Mouse (Mus musculus) adrenal gland, adult 8-10 months (tissue): ENCODE results near the gene Bbip1. TPM values are rescaled to one million over a fixed set of nuclear protein-coding genes. Genes with fewer than 3 reads are reported as not detected.

Experiments
- DNase-seq: peaks from one replicate; pipeline ENCODE4 v3.0.0; 2022
- total RNA-seq, 4 experiments: library from RNA; stranded (reverse); gene quantifications; 2 replicates each; pipeline ENCODE4 v1.2.4; 2022

Gene Bbip1
- total RNA-seq, 4 experiments from 2014 or later = 21.2 to 30.7 (median 26.0) TPM

DNA sequence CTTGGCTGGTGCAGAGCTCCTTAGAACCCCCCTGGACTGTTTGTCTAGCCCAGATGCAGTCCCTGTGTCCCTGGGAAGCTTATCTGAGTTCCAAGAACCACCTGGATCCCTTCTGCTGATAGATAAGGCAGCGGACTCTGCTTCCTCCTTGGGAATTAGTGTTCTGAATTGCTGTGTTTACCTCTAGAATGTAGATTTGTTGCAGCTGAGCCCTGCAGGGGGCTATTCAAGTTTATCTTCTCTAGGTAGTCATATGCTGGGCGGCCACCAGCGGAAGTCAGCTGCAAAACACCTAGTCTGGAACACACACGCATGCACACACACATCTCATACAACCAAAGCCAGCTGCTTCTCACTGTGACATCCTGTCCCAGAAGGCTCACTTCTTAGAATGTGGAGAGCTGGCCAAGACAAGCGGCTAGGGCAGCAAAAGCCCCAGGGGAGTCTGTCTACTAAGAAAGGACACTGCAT lies 53.6 kb downstream of the Bbip1 start:
- DNase-seq = no peak

DNA sequence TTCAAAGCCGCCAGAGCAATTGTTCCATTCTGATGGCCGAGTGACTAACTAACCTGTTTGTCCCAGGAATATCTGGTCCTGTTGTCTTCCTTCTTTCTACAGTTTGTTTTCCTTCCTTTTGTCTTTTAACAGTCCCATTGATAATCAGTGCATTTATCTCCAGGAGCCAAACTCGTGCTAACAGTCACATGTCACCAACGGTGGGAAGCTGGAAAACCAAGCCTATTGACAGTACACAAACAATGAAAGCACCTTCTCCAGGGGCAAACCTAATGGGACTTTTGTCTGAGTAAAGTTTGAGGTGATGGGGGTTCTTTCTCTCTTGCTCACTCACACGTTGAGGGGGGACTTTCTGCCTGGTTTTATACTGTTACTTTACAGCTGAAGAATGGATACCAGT lies 54.2 kb downstream of the Bbip1 start:
- DNase-seq = no peak

DNA sequence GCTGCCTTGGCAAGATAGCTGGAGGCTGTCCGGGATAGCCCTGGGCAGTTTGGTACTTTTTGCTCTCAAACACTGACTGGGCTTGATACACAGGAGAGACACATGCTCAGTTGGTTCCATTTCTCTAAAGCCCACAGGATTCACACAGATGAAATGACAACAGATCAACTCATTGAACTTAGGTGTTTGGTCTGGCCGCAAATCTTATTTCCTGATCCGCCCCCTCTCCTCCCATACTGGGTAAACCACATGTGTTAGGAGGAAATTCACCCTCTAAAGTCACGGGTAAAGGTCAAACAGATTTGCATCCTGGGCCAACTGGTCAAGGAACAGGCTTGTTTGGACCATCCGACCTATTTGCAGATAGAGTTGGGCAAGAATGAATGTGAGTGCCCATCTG lies 54.9 kb downstream of the Bbip1 start:
- DNase-seq = no peak

DNA sequence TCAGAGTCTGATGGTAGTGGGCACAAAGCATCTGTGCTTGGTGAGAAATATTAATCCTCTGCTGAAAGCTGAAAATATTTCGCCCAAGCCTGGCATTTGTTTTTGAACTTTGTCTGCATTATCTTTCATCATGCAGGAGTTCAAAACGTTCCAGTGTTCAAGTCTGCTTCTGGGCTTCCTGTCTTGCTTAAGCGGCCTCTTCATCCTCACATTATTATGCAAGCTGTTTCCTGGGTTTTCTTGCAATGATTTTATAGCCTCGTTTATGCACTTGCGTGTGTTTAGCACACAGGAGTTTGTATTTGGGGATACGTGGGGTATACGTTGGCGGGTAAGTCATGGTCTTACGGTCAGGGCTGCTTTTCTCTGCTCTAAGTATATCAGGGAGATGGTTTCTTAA lies 56.1 kb downstream of the Bbip1 start:
- DNase-seq = no peak

DNA sequence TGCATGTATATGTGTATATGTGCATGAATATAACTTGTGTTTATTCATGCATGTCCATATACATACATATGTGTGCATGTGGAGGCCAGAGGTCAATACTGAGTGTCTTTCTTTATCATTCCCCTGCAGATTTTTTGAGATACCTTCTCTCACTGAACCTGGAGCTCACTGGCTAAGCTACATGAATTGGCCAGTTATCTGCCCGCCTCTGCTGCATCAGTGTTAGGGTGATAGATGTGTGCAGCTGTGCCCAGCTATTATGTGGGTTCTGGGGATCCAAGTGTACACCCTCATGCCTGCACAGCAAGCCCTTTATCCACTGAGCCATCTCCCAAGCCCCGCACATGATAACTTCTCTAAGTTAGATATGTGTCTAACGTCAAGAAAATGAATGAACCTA lies 56.6 kb downstream of the Bbip1 start:
- DNase-seq = no peak

DNA sequence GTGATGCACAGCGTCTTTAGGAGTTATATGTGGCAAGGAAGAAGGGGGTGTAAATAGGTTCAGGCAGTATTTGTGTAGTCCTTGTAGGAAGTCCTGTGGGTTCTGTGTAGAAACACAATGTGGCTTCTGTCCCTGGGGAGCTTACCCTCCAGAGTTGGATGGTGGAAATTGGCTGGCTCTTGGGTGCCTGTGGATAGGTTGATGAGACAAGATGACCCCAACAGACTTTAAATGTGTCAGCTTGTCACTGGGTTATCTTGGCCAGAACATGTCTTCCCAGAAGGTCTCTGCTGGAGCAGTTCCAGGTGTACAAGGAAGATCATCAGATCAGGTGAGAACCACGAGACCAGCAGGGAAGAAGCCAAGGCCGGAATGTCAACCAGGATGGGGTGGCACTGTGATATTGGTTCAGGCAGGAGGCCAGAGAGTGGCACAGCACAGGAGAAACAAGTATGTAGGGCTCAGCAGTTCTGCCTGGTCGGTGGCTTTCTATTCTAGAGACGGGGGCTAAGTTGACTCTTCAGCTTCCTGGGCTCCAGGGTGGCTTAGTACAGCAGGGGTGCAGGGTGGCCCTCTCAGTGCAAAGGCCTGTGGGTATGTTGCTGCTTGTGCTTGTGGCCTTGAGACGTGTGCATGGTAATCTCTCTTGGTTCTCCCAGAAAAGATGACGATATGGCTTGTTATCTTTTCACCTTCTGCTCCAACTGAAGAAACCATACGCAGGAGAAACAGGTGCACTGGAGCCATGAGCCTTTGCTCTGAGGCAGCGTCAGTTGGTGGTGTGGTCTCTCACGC lies 57.7 kb downstream of the Bbip1 start:
- DNase-seq = no peak

DNA sequence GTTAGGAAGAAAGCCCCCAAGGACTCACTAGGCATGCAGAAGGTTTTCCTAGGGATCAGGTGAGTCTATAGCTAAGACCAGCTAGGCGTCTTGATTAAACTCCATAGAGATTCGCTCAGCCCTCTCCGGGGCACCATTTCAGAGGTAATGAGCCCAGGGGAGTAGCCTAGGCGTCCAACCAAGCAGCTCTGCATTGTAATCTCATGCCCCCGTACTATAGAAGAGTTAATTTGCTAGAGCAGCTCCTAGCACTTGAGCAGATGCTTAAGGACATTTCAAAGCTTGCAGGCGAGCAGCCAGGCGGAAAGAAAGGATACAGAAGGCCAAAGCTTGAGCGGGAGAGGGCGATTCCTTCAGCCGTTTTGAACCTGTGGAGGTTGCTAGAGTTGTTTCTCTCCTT lies 59.0 kb downstream of the Bbip1 start:
- no peak for DNase-seq

DNA sequence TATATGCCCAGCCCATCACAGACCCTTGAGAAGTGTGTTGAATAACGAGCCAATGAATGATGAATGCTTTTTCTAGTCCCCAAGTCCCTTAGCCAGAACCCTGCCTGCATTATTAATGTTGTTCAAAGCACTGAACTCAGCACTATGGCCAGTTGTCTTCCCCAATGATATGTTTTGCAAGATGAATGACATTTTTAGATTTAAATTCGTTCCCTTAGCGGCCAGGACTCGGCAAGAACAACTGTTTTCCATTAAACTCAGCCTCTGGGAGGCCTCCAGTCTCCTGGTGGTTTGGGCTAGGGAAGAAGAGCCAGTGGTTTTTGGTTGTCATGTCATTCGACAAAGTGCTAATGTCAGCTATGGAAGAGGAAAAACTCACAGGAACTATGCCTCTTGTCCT lies 62.6 kb downstream of the Bbip1 start:
- no peak for DNase-seq

DNA sequence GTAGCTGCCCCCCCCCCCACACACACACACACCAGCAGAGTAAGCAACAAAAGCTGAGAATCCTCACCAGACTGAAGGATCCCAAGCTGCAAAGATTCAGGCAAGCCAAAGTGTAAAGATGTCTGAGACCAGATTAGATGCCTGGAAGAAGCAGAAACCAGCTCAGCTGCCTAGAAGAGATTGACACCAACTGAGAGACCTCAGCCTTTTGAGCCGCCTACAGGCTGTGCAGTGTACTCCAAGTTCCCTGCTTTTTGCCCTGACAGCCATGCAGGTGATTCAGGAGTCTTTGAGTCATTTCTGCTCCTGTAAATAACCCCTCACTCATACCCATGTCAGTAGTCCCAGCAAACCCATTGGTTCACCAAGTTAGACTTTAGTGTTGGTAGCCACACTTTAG lies 64.0 kb downstream of the Bbip1 start:
- no peak for DNase-seq

Other genes starting within 250 kb of the Bbip1 start
- gene Pdcd4, start 52.4 kb downstream of the Bbip1 start, total RNA-seq = 100 to 1,000 TPM in 3 of 4 experiments, 10 to 100 TPM in 1; 97.1 to 122 (median 103) TPM
- gene Shoc2, start 321 bp downstream of the Bbip1 start, total RNA-seq = 10 to 100 TPM; 38.1 to 46.5 (median 41.9) TPM
- under 1 TPM; 0.25 to 0.56 (median 0.38) TPM for gene Adra2a, start 99.5 kb upstream of the Bbip1 start, total RNA-seq